In genomic region chr11:97191915-97192620, GRCm38 (mm10) we compare ENCODE assay signal across 29 mouse cellular contexts. TPM values are rescaled to one million over a fixed set of nuclear protein-coding genes. Genes with fewer than 3 reads are reported as not detected.
DNase-seq lines count a peak whose midpoint lies in the region; ATAC-seq and TF ChIP-seq lines count a peak whose summit lies in the region.
"Had no signal": no experiment of that assay in that cellular context is flagged by ENCODE, and none has a peak within 500 bp of the region (broad histone marks: within the 10 kb centered on the region; RNA-seq: fewer than 3 reads in every experiment).

No protein-coding gene starts in this region.

- H3K4me1 ChIP-seq in midbrain, embryonic 12.5 days, result peaks cover 10% of the 10 kb centered on the region
- H3K4me1 ChIP-seq in midbrain, embryonic 10.5 days, result peaks cover 15% of the 10 kb centered on the region
- peaks cover 4 to 12% of the 10 kb centered on the region in 2 experiments; a peak in 2 of 4 replicates for H3K4me1 ChIP-seq in ES-E14 (ENCODE audit: control insufficient read depth in 2 of 2, insufficient read depth in 2 of 2, low read length in 2 of 2, poor library complexity in 1 of 2)
- H3K4me1 ChIP-seq in kidney, embryonic 14.5 days (ENCODE audit: control insufficient read depth, insufficient read depth, low read length), result 0 out of 2 replicates have a peak, but pooled peaks cover 6% of the 10 kb centered on the region

- no peak for DNase-seq in midbrain, embryonic 10.5 days (ENCODE audit: low spot score)
- DNase-seq in ES-E14 (ENCODE audit: low read depth, low spot score), result no peak
- peak; percentile 75 for DNase-seq in ZHBTc4 (ENCODE audit: low read depth, low spot score)
- DNase-seq in lung, postnatal 4 days, result no peak
- no peak for DNase-seq in layer of hippocampus, adult 9-10 months (ENCODE audit: low spot score)
- DNase-seq: adrenal gland, postnatal 25 days; B cell, adult 2 months; cerebellum, adult 2 months; cerebellum, postnatal 25 days; gastrocnemius, postnatal 14 days; kidney, adult 11 months; kidney, postnatal 36 days; layer of hippocampus, postnatal 36 days; liver; lung, embryonic 14.5 days; lung, postnatal 14 days had no signal

- peak overlapping the region; percentile 28; the same call in 1 of the 2 replicates for H3K9ac ChIP-seq in midbrain, embryonic 12.5 days (replicated peaks)
- 0 out of 2 replicates have a peak overlapping the region, but pooled peaks have one; percentile 41 for H3K9ac ChIP-seq in ES-E14 (ENCODE audit: insufficient read depth, low read depth, low read length, poor library complexity, severe bottlenecking)
- no peak overlapping the region for H3K9ac ChIP-seq in kidney, embryonic 14.5 days (ENCODE audit: low read depth, low read length)
- H3K9ac ChIP-seq: embryonic facial prominence, embryonic 15.5 days; hindbrain, embryonic 15.5 days; liver, embryonic 14.5 days; lung, embryonic 14.5 days; neural tube, embryonic 13.5 days had no signal

- no peak overlapping the region for H3K27ac ChIP-seq in midbrain, embryonic 12.5 days (replicated peaks)
- H3K27ac ChIP-seq in midbrain, embryonic 10.5 days (replicated peaks), result no peak overlapping the region
- no peak overlapping the region; the same call in 1 of the 2 replicates for H3K27ac ChIP-seq in ES-E14 (ENCODE audit: insufficient read depth, low read depth, low read length, poor library complexity, severe bottlenecking)
- no peak overlapping the region for H3K27ac ChIP-seq in kidney, embryonic 14.5 days (ENCODE audit: low read depth, low read length)
- H3K27ac ChIP-seq: embryonic facial prominence, embryonic 10.5 days; embryonic facial prominence, embryonic 15.5 days; hindbrain, embryonic 10.5 days; hindbrain, embryonic 15.5 days; layer of hippocampus, adult 2 months; liver, embryonic 14.5 days; neural tube, embryonic 13.5 days had no signal

- H3K27me3 ChIP-seq in midbrain, embryonic 12.5 days, result no peaks in the 10 kb centered on the region
- H3K27me3 ChIP-seq in midbrain, embryonic 10.5 days (ENCODE audit: low read depth, poor library complexity, severe bottlenecking), result no peaks in the 10 kb centered on the region
- H3K27me3 ChIP-seq in kidney, embryonic 14.5 days (ENCODE audit: control insufficient read depth, insufficient read depth, low read length), result no peaks in the 10 kb centered on the region
- H3K27me3 ChIP-seq: embryonic facial prominence, embryonic 15.5 days; hindbrain, embryonic 15.5 days; neural tube, embryonic 13.5 days; Patski had no signal

- ATAC-seq in midbrain, embryonic 12.5 days (ENCODE audit: low FRiP score, low read depth), result no peak
- no peak for ATAC-seq in kidney, embryonic 14.5 days (ENCODE audit: low FRiP score, low TSS enrichment)
- ATAC-seq: forebrain, embryonic 14.5 days; inflammation-experienced regulatory T-cells, adult 6 months; Patski had no signal

- no peak overlapping the region for H3K4me2 ChIP-seq in midbrain, embryonic 12.5 days (replicated peaks)
- H3K4me2 ChIP-seq in kidney, embryonic 14.5 days (replicated peaks; ENCODE audit: low read depth, low read length), result no peak overlapping the region
- H3K4me2 ChIP-seq: embryonic facial prominence, embryonic 15.5 days; hindbrain, embryonic 15.5 days; lung, embryonic 14.5 days; midbrain, embryonic 11.5 days; neural tube, embryonic 13.5 days had no signal

- no peaks in the 10 kb centered on the region for H3K36me3 ChIP-seq in midbrain, embryonic 12.5 days
- H3K36me3 ChIP-seq in midbrain, embryonic 10.5 days, result peaks cover 15% of the 10 kb centered on the region
- no peaks in the 10 kb centered on the region for H3K36me3 ChIP-seq in ES-E14 (ENCODE audit: control insufficient read depth, insufficient read depth, low read length, poor library complexity, severe bottlenecking)
- no peaks in the 10 kb centered on the region for H3K36me3 ChIP-seq in kidney, embryonic 14.5 days (ENCODE audit: control insufficient read depth, insufficient read depth, low read length)
- H3K36me3 ChIP-seq: hindbrain, embryonic 15.5 days; neural tube, embryonic 13.5 days had no signal

- WGBS in midbrain, embryonic 12.5 days, result 77% methylated on average over 6 of the region's 6 CpGs
- 79% methylated on average over 6 of the region's 6 CpGs for WGBS in midbrain, embryonic 10.5 days
- WGBS in kidney, embryonic 14.5 days, result 76% methylated on average over 6 of the region's 6 CpGs

- no peak overlapping the region for H3K4me3 ChIP-seq in midbrain, embryonic 12.5 days
- H3K4me3 ChIP-seq in midbrain, embryonic 10.5 days, result no peak overlapping the region
- no peak overlapping the region for H3K4me3 ChIP-seq in ES-E14 (ENCODE audit: insufficient read depth in 1 of 2, low read depth in 1 of 2, low read length in 2 of 2, poor library complexity in 1 of 2, severe bottlenecking in 1 of 2)
- no peak overlapping the region for H3K4me3 ChIP-seq in kidney, embryonic 14.5 days (ENCODE audit: low read length)
- H3K4me3 ChIP-seq: embryonic facial prominence, embryonic 10.5 days; embryonic facial prominence, embryonic 15.5 days; hindbrain, embryonic 10.5 days; hindbrain, embryonic 15.5 days; layer of hippocampus, adult 2 months; neural tube, embryonic 13.5 days had no signal

- in situ Hi-C loops in ES-E14 (cut with MboI; ENCODE audit: low sequenced_read_pairs in 2 of 2, unreplicated experiment in 2 of 2), result no loop called here

- no peaks in the 10 kb centered on the region for H3K9me3 ChIP-seq in midbrain, embryonic 12.5 days
- H3K9me3 ChIP-seq in midbrain, embryonic 10.5 days (replicated peaks), result no peaks in the 10 kb centered on the region
- no peaks in the 10 kb centered on the region for H3K9me3 ChIP-seq in ES-E14 (ENCODE audit: control insufficient read depth, insufficient read depth, low read depth, low read length)
- H3K9me3 ChIP-seq in kidney, embryonic 14.5 days (ENCODE audit: control insufficient read depth, low read length), result no peaks in the 10 kb centered on the region
- H3K9me3 ChIP-seq: embryonic facial prominence, embryonic 10.5 days; embryonic facial prominence, embryonic 15.5 days; hindbrain, embryonic 10.5 days; hindbrain, embryonic 15.5 days; neural tube, embryonic 13.5 days had no signal

TF ChIP-seq in ES-E14, 5 proteins besides CTCF, POLR2A, EP300 and RAD21:
- no peak for TF ChIP-seq ZC3H11A (IDR thresholded peaks at IDR 0.05; ENCODE audit: borderline replicate concordance, low read depth, low read length)
- TF ChIP-seq ZNF384 (IDR thresholded peaks at IDR 0.05; ENCODE audit: low read depth, low read length), result no peak
- no peak for TF ChIP-seq MAFK (IDR thresholded peaks at IDR 0.05; ENCODE audit: insufficient read depth, low read depth, low read length)
- TF ChIP-seq HCFC1 (IDR thresholded peaks at IDR 0.05; ENCODE audit: borderline replicate concordance, insufficient read depth, low read length), result no peak
- no peak for TF ChIP-seq CHD2 (IDR thresholded peaks at IDR 0.05; ENCODE audit: low read depth, low read length)

RNA-seq across cellular contexts. Expression of gene Kpnb1, which starts 4.4 kb away (rescaled TPM):
- 68.2 and 68.6 TPM in 2 replicates for polyA plus RNA-seq in midbrain, embryonic 12.5 days (2016; fragmentation: Nextera tagmentation; extraction: Ambion mirVana)
- polyA plus RNA-seq in midbrain, embryonic 10.5 days (2016; fragmentation: Nextera tagmentation; extraction: Ambion mirVana), result 82.9 and 95.7 TPM in 2 replicates
- 272 and 369 TPM in 2 replicates for total RNA-seq in ES-E14 (2012; rRNA removed)
- polyA plus RNA-seq in kidney, embryonic 14.5 days (2014; fragmentation: Nextera tagmentation; extraction: Ambion mirVana), result 60.0 and 84.3 TPM in 2 replicates

RNA-seq across cellular contexts. Expression of gene Tbkbp1, which starts 40.8 kb away (rescaled TPM):
- polyA plus RNA-seq in midbrain, embryonic 12.5 days (2016; fragmentation: Nextera tagmentation; extraction: Ambion mirVana), result 6.7 and 8.9 TPM in 2 replicates
- polyA plus RNA-seq in midbrain, embryonic 10.5 days (2016; fragmentation: Nextera tagmentation; extraction: Ambion mirVana), result 4.3 and 4.9 TPM in 2 replicates
- 3.5 and 4.5 TPM in 2 replicates for total RNA-seq in ES-E14 (2012; rRNA removed)
- polyA plus RNA-seq in kidney, embryonic 14.5 days (2014; fragmentation: Nextera tagmentation; extraction: Ambion mirVana), result 6.0 and 6.8 TPM in 2 replicates
